Mouse (Mus musculus): ENCODE measurements around the gene Foxp1.

- TF ChIP-seq POLR2A (IDR thresholded peaks at IDR 0.05; ENCODE audit: borderline replicate concordance, extremely low read depth, insufficient read depth, insufficient read length, poor library complexity, severe bottlenecking) (no peak), CTCF (IDR thresholded peaks at IDR 0.05; ENCODE audit: borderline replicate concordance, extremely low read depth, insufficient read depth, insufficient read length) (no peak)
Measured at GRCm38 (mm10) chr6:99233411-99233810, 289.1 kb downstream of the Foxp1 start.

Measured in brain, embryonic 14.5 days (tissue).